Mouse (Mus musculus) CH12.LX (cell line): ENCODE results near the gene Rab6a. TPM values are rescaled to one million over a fixed set of nuclear protein-coding genes. Genes with fewer than 3 reads are reported as not detected.

Experiments
- DNase-seq: peaks from one replicate; pipeline ENCODE4 v3.0.0-alpha.2; 2013; ENCODE audit errors: extremely low read depth
- H3K27ac ChIP-seq: 2 replicates; pipeline ENCODE4 v1.5.1; 2012; ENCODE audit warnings: low read depth, mild to moderate bottlenecking, control low read depth, moderate library complexity; ENCODE audit not compliant: insufficient read depth
- H3K27me3 ChIP-seq: replicated peaks from 2 replicates; pipeline ENCODE3; 2012; ENCODE audit warnings: inconsistent platforms
- H3K36me3 ChIP-seq, 2 experiments: replicated peaks in 1 of 2; 2 replicates each; pipeline versions ENCODE3 to v1.6.1; 2012; ENCODE audit warnings: inconsistent platforms in 1 of 2, low read length in 1 of 2, mild to moderate bottlenecking in 1 of 2, mixed read lengths in 1 of 2, moderate library complexity in 1 of 2; ENCODE audit not compliant: control insufficient read depth in 1 of 2, insufficient read depth in 1 of 2
- H3K4me1 ChIP-seq, 2 experiments: 2 replicates each; pipeline ENCODE4 v1.6.1; 2012; ENCODE audit warnings: inconsistent platforms in 1 of 2, moderate library complexity in 1 of 2; ENCODE audit not compliant: insufficient read depth in 2 of 2, control insufficient read depth in 1 of 2
- H3K4me2 ChIP-seq: 2 replicates; pipeline ENCODE4 v1.6.1; 2012; ENCODE audit warnings: low read depth, mild to moderate bottlenecking, control low read depth; ENCODE audit not compliant: poor library complexity, insufficient read depth, severe bottlenecking
- H3K4me3 ChIP-seq, 3 experiments: fragments of 150-350 bp in 1 of 3; sonication (generic) in 1 of 3; replicated peaks in 1 of 3; 2 replicates each; pipeline versions ENCODE3 to v1.5.1; 2011 to 2012; ENCODE audit warnings: low read depth in 2 of 3, low read length in 2 of 3, mild to moderate bottlenecking in 2 of 3, moderate library complexity in 2 of 3, control low read depth in 1 of 3, improper control_type of control experiment in 1 of 3, inconsistent platforms in 1 of 3, mixed read lengths in 1 of 3; ENCODE audit not compliant: poor library complexity in 1 of 3
- H3K79me2 ChIP-seq: replicated peaks from 2 replicates; pipeline ENCODE4 v1.6.1; 2012; ENCODE audit warnings: mild to moderate bottlenecking, moderate library complexity; ENCODE audit not compliant: control insufficient read depth, poor library complexity, insufficient read depth, severe bottlenecking; ENCODE audit errors: extremely low read depth
- H3K9ac ChIP-seq: 2 replicates; pipeline ENCODE4 v1.6.1; 2012; ENCODE audit warnings: low read depth, mild to moderate bottlenecking, control low read depth, moderate library complexity; ENCODE audit not compliant: insufficient read depth
- H3K9me3 ChIP-seq: replicated peaks from 2 replicates; pipeline ENCODE3; 2012; ENCODE audit warnings: low read length, inconsistent platforms, mixed read lengths
- BHLHE40 ChIP-seq: IDR thresholded peaks from 2 replicates; pipeline ENCODE4 v1.6.1; 2011; ENCODE audit warnings: mild to moderate bottlenecking, low read depth, low read length, improper control_type of control experiment
- CHD1 ChIP-seq: IDR thresholded peaks from 2 replicates; pipeline ENCODE4 v1.6.1; 2012; ENCODE audit warnings: low read depth, low read length, improper control_type of control experiment, inconsistent platforms
- CHD2 ChIP-seq: IDR thresholded peaks from 2 replicates; pipeline ENCODE4 v1.6.1; 2011; ENCODE audit warnings: low read length, improper control_type of control experiment
- CTCF ChIP-seq, 2 experiments: IDR thresholded peaks in 1 of 2; conservative IDR thresholded peaks in 1 of 2; 2 replicates each; pipeline ENCODE4 v1.5.1; 2011 to 2012; ENCODE audit warnings: low read depth in 2 of 2, low read length in 2 of 2, improper control_type of control experiment in 1 of 2, inconsistent platforms in 1 of 2, mild to moderate bottlenecking in 1 of 2, moderate library complexity in 1 of 2
- EP300 ChIP-seq: IDR thresholded peaks from 2 replicates; pipeline ENCODE4 v1.6.1; 2011; ENCODE audit warnings: low read length, improper control_type of control experiment
- HCFC1 ChIP-seq: IDR thresholded peaks from 2 replicates; pipeline ENCODE4 v1.6.1; 2012; ENCODE audit warnings: low read depth, mild to moderate bottlenecking, inconsistent platforms, low read length, improper control_type of control experiment
- IRF4 ChIP-seq: IDR thresholded peaks from 2 replicates; pipeline ENCODE4 v1.6.1; 2014; ENCODE audit warnings: low read depth, mild to moderate bottlenecking, inconsistent platforms, low read length, improper control_type of control experiment
- JUND ChIP-seq: conservative IDR thresholded peaks from 2 replicates; pipeline ENCODE4 v1.6.1; 2011; ENCODE audit warnings: low read depth, low read length, improper control_type of control experiment
- MAFK ChIP-seq: IDR thresholded peaks from 2 replicates; pipeline ENCODE4 v1.6.1; 2011; ENCODE audit warnings: low read length, improper control_type of control experiment; ENCODE audit not compliant: insufficient replicate concordance
- MAX ChIP-seq: IDR thresholded peaks from 2 replicates; pipeline ENCODE4 v1.6.1; 2011; ENCODE audit warnings: low read length, improper control_type of control experiment
- MEF2A ChIP-seq: IDR thresholded peaks from 2 replicates; pipeline ENCODE4 v1.6.1; 2014; ENCODE audit warnings: low read depth, mild to moderate bottlenecking, inconsistent platforms, low read length, improper control_type of control experiment, borderline replicate concordance
- NELFE ChIP-seq: IDR thresholded peaks from 2 replicates; pipeline ENCODE4 v1.6.1; 2011; ENCODE audit warnings: low read depth, low read length, improper control_type of control experiment
- PAX5 ChIP-seq: IDR thresholded peaks from 2 replicates; pipeline ENCODE4 v1.6.1; 2012; ENCODE audit warnings: low read length, inconsistent platforms, mixed read lengths
- RAD21 ChIP-seq: IDR thresholded peaks from 2 replicates; pipeline ENCODE4 v1.6.1; 2011; ENCODE audit warnings: low read depth, mild to moderate bottlenecking, low read length, improper control_type of control experiment, moderate library complexity
- RCOR1 ChIP-seq: conservative IDR thresholded peaks from 2 replicates; pipeline ENCODE4 v1.6.1; 2012; ENCODE audit warnings: low read depth, mild to moderate bottlenecking, inconsistent platforms, low read length, improper control_type of control experiment
- TBP ChIP-seq: conservative IDR thresholded peaks from 2 replicates; pipeline ENCODE4 v1.6.1; 2011; ENCODE audit warnings: low read depth, low read length, improper control_type of control experiment
- UBTF ChIP-seq: IDR thresholded peaks from 2 replicates; pipeline ENCODE4 v1.6.1; 2012; ENCODE audit warnings: low read depth, mild to moderate bottlenecking, inconsistent platforms, low read length, improper control_type of control experiment, moderate library complexity
- ZKSCAN1 ChIP-seq: IDR thresholded peaks from 2 replicates; pipeline ENCODE4 v1.6.1; 2012; ENCODE audit warnings: low read depth, inconsistent platforms, low read length, improper control_type of control experiment, borderline replicate concordance
- ZNF384 ChIP-seq: IDR thresholded peaks from 2 replicates; pipeline ENCODE4 v1.6.1; 2012; ENCODE audit warnings: low read depth, low read length, improper control_type of control experiment, inconsistent platforms
- dilution Hi-C: fragments of 300-500 bp; cut with MboI; formaldehyde crosslinking; loops from 2 replicates; pipeline ENCODE4 v1.14.3; 2020; ENCODE audit warnings: low sequenced_read_pairs; ENCODE audit not compliant: extremely low pct_unique_long_range_greater_than_20kb, extremely low pct_ligation_motif_present
- in situ Hi-C: fragments of 300-500 bp; cut with MboI; formaldehyde crosslinking; loops from 3 replicates; pipeline ENCODE4 v1.14.3; 2019; ENCODE audit warnings: low sequenced_read_pairs, low pct_ligation_motif_present, low pct_unique_long_range_greater_than_20kb, mixed read lengths
- polyA plus RNA-seq: library from polyadenylated mRNA; unstranded; fragments of >175 nt; gene quantifications from 2 replicates; pipeline ENCODE4 v1.2.1, GENCODE M21; 2012; ENCODE audit warnings: low read depth; ENCODE audit not compliant: insufficient read length
- total RNA-seq, 2 experiments: library from RNA; depleted of rRNA; stranded (reverse); fragments of 300-350 nt in 1 of 2; fragments of >200 nt in 1 of 2; gene quantifications; 2 replicates each; pipeline ENCODE4 v1.2.3; 2012 to 2014

The Rab6a gene
- total and polyA plus RNA-seq, 3 experiments: 11.1 to 30.7 (median 30.7) TPM

- in situ Hi-C loops (no loop called here), dilution Hi-C loops (no loop called here)
- Histone ChIP-seq H3K27me3 (peaks cover 39% of the 10 kb centered on the region), H3K4me1 (peaks cover 14 to 35% of the 10 kb centered on the region in 2 experiments), H3K27ac (no peak overlapping the region), H3K36me3 (no peaks in the 10 kb centered on the region), H3K79me2 (no peaks in the 10 kb centered on the region), H3K4me3 (no peak overlapping the region), H3K4me2 (0 out of 2 replicates have a peak overlapping the region, but pooled peaks have one; percentile 11), H3K9ac (no peak overlapping the region), H3K9me3 (no peaks in the 10 kb centered on the region)
- peak; percentile 58 for DNase-seq
- TF ChIP-seq IRF4 (0 out of 2 replicates have a peak, but pooled peaks have one; percentile 28), MAFK (0 out of 2 replicates have a peak, but pooled peaks have one; percentile 43), NELFE (no peak), EP300 (peak; percentile 50; the same call in 1 of the 2 replicates)
These were observed 54.1 kb downstream of the Rab6a start for GRCm38 (mm10) chr7:100661264-100661663.

- Histone ChIP-seq H3K4me1 (peaks cover 14 to 32% of the 10 kb centered on the region in 2 experiments), H3K4me2 (peak within 1 kb of the TSS; percentile 69), H3K27me3 (peaks cover 45% of the 10 kb centered on the region), H3K27ac (no peak within 1 kb of the TSS), H3K9ac (no peak within 1 kb of the TSS), H3K9me3 (no peaks in the 10 kb centered on the region), H3K4me3 (no peak within 1 kb of the TSS), H3K79me2 (no peaks in the 10 kb centered on the region), H3K36me3 (no peaks in the 10 kb centered on the region)
- DNase-seq: no peak
- dilution Hi-C loops (no loop called here), in situ Hi-C loops (no loop called here)
- no peak for TF ChIP-seq RAD21
- no peak for TF ChIP-seq MEF2A
- TF ChIP-seq MAX: no peak
- TF ChIP-seq ZNF384: no peak
- TF ChIP-seq NELFE: no peak
- no peak for TF ChIP-seq RCOR1
- no peak for TF ChIP-seq PAX5
- TF ChIP-seq ZKSCAN1: no peak
- TF ChIP-seq UBTF: no peak
- no peak for TF ChIP-seq TBP
- TF ChIP-seq EP300: no peak
- no peak for TF ChIP-seq CHD2
- TF ChIP-seq CHD1: no peak
- TF ChIP-seq BHLHE40: no peak
- TF ChIP-seq CTCF (conservative IDR thresholded peaks at IDR 0.05 in 1 of 2, IDR thresholded peaks at IDR 0.05 in 1 of 2; ENCODE audit: low read depth in 2 of 2, low read length in 2 of 2): no peak
- TF ChIP-seq IRF4: no peak
- TF ChIP-seq HCFC1: no peak
- TF ChIP-seq JUND: no peak
These were observed 55.0 kb downstream of the Rab6a start, which contains the start of gene Plekhb1 for GRCm38 (mm10) chr7:100662231-100662630. TSS of gene Plekhb1 (minus strand) at chr7:100662414.
